Mouse (Mus musculus): ENCODE measurements around the gene Macrod2.

The Macrod2 gene

DNA sequence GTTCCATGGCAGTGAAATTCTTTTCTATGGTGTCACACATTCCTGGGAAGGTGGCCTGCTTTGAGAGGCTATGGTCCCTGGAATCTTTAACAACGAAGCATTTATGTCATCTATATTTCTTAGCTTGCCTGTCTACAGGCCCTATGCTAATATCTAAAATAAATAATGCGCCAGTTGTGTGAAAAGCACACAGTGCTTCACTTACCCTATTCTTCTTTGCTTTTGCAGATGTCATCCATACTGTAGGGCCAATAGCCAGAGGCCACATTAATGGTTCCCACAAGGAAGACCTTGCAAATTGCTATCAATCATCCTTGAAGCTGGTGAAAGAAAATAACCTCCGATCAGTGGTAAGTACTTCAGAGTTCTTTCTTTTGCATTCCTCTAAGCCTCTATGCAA, 1119.9 kb downstream of the Macrod2 start:
- DNase-seq = no peak

DNA sequence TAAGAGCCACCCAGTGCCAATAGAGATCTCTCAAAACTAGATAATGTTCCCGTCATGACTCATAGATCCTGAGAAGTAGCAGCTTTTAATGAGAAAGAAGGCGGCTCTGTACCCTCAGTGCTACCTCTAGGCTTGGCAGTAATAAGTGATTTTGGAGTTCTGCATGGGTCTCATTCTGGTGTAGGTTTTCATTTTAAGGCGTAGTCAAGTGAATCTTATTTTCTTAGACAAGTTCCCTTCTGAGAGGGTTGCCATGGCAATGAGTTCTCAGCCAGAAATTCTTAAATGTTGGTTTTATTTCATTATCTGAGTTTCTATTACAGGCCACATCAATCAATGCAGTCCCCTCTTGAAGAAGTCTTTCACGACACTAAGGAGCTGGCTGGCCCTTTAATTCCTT, 1127.0 kb downstream of the Macrod2 start:
- no peak for DNase-seq

DNA sequence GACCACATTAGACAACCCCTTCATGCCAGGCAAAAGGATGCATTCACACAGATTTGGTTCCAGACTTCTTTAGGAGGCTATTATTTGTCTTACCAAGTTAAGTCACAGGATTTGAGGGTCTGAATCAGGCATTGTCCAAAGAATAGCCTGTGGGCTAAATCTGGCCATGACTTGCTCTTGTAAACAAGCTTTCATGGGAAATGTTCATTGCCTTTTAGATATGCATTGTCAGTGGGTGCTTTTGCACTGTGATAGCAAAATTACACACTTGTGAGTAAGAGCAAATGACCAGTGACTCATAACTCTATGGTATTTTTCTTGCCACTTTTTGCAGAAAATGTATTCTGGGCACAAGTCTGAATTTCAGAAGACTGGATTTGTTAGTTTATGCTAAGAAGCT, 1150.8 kb downstream of the Macrod2 start:
- no peak for DNase-seq

DNA sequence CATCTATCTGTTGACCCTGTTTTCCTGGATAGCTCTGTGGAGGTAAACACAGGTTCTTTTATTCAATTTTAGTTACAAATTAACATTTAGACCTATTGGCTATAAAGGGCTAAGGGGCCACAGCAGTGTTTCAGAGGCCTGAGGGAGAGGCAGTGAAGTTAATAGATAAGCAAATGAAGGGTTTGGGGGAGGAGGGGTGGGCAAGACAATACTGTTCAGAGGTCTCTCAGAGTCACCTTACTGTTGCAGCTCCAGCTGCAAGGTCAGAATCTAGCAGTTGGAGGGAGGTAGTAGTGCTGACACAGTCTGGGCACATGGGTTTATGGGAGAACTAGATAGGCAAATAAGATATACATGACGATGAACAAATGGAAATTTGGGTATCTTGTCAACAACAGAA, 1156.6 kb downstream of the Macrod2 start:
- DNase-seq = no peak

DNA sequence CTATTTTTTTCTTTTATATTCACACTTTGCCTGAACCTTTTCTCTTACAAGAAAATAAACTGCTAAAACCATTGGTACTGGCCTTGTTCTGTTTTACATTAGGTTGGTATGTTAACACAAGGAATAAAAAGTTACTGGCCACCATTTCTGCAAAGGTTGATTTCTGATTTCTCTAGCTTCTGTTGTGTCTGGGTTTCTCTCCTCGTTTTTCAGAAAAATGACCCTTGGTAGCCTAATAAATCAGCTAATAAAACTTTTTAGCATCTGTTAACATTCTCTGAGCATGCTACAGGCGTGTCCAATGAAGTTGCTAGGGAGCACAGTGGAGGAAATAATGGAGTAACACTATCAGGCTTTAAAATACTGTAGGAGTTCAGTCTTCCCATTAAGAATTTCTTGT, 1161.6 kb downstream of the Macrod2 start:
- DNase-seq = no peak

DNA sequence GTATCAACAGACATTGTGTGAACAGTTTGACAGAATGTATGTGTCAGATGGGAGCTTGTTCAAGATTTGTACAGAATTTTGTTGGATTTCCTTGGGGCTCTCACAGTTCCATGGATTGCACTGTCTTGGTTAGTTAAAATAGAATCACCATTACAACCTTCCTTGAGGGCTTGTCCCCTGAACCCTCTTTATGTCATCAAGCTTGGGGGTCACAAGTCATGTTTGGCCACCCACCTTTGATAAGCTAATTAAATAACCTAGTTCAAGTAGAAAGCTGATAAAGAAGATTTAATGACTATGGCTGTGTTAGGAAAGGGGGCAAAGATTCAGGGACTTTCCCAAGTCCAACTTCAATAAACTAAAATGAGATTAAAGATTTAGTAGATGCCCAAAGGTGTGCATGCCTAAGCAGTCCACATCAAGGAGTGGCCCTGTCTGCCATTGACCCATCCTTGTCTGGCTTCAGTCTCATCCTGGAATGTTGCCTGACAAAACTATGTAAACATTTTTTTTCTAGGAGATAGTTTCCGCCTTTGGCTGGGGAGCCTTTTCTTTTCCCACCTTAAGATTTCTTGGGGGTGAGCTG, 1163.2 kb downstream of the Macrod2 start:
- DNase-seq = no peak

DNA sequence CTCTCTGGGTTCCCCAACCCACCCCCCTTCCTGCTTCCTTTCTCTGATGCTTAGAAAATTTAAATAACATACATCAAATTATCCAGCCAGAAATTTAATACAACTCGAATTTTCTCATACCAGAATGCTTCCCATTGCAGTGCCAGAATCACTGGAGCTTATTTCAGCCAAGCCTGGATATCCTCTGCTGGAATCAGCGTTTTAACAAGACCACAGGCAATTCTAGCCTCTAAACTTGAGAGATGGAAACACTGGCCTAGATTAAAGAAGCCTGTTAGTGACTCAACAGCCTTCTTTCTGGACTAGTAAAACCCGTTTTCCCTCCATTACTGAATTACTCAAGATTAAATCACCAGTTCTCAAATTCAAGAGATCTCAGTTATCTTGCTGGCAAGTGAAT, 1170.9 kb downstream of the Macrod2 start:
- no peak for DNase-seq

DNA sequence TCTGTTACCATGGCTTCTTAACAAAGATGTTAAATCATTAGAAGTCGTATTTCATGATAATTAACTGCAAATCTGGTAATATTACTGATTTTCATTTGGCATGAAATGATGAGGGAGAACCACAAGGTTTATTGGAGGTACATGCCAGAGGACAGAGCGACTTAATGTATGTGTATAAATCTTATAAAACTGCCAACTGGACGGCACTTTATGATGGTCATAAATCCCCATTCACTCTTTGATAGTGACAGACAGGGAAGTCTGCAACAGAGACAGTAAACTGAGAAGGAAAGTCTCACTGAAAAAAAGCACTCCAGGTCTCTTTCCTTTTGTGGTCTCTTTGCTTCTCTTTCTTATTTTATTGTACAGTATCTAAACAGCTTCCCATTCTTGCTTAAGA, 1176.3 kb downstream of the Macrod2 start:
- DNase-seq = no peak

DNA sequence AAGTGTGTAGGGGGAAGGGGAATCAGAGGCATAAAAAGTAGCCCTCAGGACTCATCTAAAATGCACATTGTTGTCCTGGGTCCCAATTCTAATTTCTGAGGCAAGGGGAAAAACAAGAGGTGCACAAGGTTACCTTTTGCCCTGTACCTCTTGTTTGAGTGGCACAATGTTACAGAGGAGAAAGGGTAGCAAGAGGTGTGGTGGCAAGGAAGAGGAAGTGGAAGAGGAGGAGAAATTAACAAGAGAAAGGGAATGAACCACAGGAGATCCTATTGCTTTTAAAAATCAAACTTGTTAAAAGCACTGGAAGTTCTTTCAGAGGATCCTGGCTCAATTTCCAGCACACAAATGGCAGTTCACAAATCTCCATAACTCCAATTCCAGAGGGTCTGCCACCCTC, 1183.1 kb downstream of the Macrod2 start:
- no peak for DNase-seq

DNA sequence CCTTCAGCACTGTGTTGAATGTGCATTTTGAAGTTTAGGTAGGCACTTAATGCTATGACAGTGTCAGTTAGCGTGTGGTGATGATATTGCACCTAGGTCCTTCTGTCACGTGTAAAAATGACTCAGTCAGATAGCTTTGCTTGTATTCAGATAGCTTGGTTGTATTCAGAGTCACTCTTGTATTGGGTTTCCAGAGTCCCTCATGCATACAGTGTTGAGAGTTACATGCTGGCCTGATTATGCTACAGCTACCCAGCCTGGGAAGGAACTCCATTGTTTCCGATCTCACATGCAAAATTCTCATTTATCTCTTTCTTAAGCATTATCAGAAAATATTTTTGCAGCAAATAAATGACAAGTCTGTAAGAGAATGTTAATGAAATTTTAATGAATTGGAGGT, 1187.3 kb downstream of the Macrod2 start:
- no peak for DNase-seq

DNA sequence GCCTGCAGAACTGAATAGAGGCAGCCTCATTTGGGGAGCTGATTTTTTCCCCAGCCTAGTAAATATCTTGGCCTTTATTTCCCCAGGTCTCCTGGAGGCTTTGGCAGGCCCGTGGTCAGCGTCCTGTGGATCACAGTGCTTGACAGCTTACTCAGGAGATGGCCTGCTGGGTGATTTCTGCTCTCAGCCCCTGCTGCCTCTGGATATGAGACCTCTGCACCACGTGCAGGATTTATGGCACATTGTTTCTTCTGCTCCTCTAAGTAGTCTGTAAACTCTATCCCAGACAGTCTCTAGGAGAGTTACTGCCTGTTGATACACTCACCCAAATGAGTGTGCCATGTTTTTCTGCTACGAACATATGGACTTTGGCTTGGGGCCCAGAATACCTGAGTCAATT, 1187.8 kb downstream of the Macrod2 start:
- no peak for DNase-seq

DNA sequence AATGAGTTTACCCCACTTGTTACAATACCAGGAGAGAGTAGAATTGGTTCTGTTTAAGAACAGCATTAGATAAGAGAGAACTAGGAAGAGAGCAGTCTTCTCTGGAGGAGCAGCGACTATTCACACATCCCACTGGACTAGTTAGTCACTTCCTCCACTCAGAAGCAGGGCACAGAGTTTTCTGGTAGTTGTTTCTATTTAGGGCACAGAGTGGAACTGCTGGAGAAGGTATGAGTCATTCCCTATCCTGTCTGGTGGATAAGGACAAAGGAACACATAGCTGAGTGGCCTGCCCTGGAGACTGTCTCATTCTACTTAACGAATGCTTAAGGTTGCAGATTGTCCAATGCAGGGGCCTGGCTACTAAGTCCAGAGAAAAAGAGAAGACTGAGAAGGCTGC, 1192.2 kb downstream of the Macrod2 start:
- no peak for DNase-seq

DNA sequence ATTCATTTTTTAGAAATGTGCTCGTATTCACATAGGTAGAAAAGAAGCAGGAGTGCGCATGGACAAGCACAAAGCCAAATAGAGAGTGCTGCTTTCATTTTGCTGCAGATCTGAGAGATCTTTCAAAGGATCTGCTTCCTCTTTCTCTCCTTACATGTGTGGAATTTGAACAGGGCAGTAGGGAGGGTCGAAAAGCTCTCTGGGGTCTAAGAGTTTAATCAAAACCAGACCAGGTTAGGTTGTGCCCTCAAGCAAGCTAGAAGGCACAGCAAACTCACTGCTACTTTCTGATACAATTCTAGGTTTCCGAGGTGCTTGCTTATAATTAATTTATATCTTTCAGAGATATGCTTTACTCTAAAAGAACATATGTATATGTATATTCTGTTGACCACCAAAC, 1196.2 kb downstream of the Macrod2 start:
- DNase-seq = no peak

DNA sequence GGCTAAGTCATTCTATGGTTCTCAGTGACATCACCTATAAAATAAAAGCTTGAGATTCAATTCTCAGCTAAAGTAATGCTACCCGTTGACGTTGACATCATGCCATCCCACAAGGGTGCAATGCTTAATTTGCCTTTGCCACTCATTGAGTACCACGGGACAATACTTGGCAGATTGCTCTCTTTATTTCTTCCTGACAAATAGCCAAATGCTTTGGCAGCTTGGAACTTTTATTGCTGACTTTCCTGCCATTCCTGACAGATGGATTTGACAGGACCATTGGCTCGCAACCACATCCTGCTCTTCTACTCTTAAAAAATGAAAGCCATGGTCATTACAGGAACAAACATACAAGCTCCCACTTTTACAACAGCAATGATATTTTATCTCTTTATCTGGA, 1199.7 kb downstream of the Macrod2 start:
- no peak for DNase-seq

DNA sequence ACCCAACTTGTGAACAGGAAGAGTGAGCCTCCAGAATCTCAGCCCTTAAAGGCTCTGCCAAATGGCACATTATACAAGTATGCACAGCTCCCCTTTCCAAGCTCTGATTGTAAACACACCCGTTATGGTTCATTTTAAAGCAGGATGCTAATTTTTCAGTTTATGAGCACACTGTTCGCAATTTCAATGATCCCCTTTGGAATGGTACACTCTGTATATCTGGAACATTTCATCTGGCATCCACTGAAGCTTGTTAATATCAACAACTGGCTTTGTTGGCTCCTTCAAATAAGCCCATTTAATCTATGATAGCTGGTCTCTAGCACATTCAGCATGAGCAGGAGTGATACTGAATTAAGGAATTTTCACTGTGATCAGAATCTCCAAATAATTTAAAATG, 1222.6 kb downstream of the Macrod2 start:
- DNase-seq = no peak

DNA sequence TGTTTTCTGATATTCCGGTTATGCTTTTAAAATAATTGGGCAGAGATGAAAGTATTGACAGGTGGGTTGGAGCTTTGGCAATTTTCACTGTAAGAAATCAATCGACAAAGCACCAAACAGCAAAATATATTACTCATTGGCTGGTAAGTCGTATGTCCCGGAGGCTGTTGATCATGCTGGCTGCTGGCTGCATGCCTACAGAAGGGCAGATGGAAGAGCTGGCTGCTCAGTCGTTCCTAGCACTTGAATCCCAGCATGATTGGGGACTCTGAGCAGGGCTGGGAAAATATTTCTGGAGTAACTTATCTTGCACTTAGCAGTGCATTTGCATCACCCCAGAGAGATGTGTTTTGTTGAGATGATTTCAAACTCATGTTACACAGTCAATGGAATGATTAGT, 1223.1 kb downstream of the Macrod2 start:
- no peak for DNase-seq

DNA sequence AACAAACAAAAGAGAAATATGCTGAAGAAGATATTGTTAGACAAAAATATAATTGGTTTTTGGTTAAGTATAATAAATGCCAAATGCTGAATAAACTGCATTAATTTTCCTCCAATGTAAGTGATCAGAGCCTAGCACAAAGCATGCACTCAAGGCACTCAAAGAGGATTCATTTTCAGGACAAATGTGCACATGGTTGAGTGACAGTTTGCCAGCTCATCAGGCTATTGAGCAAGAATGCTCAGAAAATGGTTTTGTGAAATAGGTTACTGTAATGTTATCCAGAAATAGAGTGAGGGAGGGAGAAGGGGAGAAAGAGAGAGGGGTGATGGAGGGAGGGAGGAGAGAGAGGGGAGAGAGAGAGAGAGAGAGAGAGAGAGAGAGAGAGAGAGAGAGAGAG, 1268.9 kb downstream of the Macrod2 start:
- no peak for DNase-seq

DNA sequence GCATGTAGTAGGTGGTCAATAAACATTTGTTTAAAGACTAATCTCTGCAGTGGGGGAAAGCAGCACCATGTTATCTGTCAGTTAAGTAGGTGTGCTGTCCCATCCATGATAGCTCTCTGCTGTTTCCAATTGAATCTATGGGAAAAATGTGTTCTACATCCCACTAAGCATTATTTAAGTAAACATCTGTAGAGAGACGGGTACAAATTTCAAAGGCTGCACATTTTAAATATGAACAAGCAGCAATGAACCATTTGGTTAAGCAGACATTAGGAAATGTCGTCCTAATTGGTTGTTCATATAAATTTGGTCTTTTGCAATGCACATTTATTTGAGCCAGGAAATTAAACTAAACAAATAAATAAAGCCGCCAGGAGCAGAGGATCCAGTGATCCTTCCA, 1277.7 kb downstream of the Macrod2 start:
- DNase-seq = no peak

DNA sequence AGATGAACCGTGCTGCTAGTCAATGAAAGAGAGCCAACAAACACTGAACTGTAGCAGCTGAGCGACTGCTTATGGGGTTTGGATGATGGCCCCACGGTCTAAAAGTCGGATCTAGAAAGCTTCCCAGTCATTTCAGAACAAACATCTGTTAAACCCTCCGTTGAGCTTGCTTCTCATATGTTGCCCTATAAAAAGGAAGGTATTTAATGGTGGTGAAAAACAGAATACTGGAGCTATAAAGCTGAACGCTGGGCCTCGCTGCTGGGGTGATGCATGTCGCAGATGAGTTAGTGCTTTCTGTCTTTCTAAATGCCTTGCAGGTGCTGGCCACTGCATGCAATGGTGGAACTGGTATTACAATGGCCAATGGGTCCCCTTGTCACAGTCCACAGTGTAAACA, 1278.3 kb downstream of the Macrod2 start:
- no peak for DNase-seq

DNA sequence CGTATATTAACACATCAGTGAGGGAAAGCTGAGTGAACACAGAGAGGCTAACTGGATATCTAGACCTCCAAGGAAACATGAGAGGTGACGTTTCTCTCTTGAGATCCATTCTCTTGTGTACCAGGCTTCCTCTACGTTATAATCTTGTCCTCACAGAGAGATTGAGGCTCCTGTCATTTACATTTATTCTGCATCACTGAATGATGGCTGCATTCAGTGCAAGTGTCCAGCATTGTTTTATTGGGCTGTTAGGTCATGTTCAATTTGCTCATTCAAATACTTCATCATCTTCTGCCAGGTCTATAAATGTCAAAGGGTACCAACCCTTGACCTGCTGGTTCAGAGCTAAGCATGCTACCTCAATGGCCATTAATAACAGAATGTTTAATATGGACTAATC, 1302.4 kb downstream of the Macrod2 start:
- no peak for DNase-seq

DNA sequence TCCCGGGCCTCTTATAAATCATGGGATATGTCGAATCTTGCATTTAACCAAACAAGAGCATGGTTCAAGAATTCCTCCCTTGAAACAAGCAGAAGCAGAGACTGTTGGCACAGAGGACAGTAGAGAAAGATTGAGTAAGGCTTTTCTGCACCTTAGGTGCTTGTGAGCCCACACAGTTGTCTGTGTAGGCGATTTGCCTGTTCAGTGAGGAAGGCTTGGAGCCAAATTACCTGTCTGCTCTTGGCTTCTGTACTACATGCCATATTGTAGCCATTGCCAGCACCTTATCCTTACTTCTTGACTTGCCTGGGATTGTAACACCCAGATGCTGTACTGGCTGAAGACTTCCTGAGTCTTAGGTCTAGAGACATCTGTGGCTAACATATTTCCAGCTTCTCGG, 1303.2 kb downstream of the Macrod2 start:
- no peak for DNase-seq

DNA sequence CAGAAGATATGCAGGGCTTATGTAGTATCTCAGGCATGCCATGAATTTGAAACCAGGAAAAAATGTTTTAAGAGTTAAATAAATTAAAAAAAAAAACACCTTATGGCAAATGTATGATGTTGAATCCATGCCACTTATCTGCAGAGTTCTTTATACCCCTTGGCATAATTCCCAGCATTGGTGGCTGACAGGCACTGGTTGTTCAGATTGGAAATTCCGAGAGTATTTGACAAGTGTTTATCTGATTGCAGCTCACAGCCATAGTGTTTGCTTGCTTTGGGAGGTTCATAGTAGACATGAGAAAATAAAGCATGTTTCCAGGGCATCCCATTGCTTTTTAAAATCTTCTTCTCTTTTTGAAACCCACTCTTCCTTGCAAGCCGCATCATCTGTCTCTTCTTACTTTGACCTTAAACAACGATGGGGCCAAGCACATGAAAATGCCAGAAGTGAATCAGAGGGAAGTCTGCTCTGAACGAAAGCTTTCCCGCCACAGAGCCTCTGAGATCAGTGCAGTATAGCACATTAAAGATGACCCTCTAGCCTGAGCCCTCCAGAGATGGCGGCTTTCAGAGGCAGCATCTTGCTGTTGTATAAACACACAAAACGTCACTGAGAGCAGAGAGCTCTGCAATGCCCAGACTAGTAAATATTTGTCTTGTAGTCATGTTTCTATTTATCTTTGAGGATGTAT, 1305.8 kb downstream of the Macrod2 start:
- DNase-seq = no peak

DNA sequence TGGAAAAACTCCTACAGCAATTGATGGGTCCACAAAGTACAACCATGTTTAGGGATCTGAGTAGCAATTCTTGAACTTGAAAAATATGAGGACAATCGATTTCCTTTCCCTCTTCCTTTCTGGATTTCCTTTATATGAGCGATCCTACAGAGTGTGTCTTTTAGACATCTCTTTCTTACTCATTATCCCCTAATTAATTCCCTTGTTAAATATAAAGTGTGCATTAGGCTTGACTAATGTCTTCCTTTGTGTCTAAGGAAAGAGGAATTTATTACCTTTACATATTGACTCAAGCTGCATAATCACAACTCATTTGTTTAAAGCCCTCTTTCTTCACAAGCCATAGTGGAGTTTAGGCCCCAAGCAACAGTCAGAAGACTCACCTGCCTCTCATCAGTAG, 1316.7 kb downstream of the Macrod2 start:
- DNase-seq = no peak

DNA sequence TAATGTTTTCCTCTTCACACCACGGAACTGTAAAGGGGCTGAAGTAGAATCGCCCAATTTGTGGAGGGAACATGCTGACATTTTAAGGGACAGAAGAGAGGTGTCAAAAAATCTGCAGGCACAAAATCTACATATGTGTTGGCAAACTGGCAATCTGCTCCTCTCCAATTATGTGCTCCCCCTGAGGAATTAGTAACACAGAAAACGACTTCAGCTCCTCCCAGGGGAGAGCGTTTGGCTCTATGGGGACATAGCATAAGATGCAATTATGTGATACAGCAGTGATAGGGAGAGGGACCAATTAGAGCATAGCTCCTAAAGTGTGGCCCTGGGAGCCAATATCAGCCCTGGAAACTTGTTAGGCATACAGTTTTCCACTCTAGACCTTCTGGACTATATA, 1317.2 kb downstream of the Macrod2 start:
- DNase-seq = no peak

DNA sequence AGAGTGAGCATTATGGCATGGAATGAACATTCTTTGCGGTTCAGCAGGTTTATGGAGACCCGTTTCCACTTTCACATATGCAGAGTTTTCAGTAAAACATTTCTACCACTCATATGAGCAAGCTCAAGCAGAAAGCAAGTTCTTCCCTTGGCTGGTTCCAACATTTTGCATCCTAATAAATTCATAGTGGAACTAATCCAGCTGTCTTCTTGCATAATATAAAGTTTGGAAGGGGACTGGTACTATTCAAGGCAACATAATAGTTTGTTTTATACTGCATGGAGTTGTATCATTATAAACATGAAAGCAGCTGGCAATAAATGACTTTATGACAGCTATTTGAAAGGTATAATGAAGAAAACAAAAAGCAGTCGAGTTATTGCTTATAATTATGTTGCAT, 1320.0 kb downstream of the Macrod2 start:
- no peak for DNase-seq
